Mouse (Mus musculus): ENCODE data around the gene Ryr1.

- TF ChIP-seq CTCF (IDR thresholded peaks at IDR 0.05; ENCODE audit: low read depth) (no peak), EP300 (IDR thresholded peaks at IDR 0.05; ENCODE audit: low read depth) (no peak)
Observed at GRCm38 (mm10) chr7:28955295-28955897, 169.6 kb downstream of the Ryr1 start.
